Mouse (Mus musculus) bone marrow macrophage, adult 2 months (primary cell): ENCODE results near the gene Lsamp.

Experiments used
- CTCF ChIP-seq: IDR thresholded peaks from 2 replicates; pipeline ENCODE4 v1.5.1; 2012; ENCODE audit warnings: low read depth, mild to moderate bottlenecking, low read length, moderate library complexity
- POLR2A ChIP-seq: IDR thresholded peaks from 2 replicates; pipeline ENCODE4 v1.6.1; 2012; ENCODE audit warnings: mild to moderate bottlenecking, low read depth, low read length, borderline replicate concordance

DNA sequence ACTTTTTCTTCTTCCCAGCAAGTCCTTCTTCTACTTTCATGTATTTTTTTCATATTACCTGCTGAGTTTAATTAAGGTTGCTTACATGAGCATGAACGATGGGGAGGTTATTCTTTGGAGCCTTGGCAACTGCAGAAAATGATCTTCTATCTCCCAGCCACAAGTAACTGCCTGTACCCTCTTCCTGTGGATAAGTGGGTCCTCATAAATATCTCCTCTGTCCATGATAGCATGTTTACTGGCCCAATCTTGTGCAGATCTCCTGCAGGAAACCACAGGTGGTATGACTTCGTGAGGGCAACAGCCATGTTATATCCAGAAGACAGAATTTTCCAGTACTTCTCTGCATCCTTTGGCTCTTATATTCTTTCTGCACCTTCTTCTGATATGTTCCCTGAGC, 2129.1 kb downstream of the Lsamp start:
- TF ChIP-seq CTCF = no peak
- no peak for TF ChIP-seq POLR2A
